Mouse (Mus musculus) stomach, postnatal 0 days (tissue): ENCODE measurements around the gene Slc18b1.

Source experiments
- CTCF ChIP-seq: IDR thresholded peaks from 2 replicates; pipeline ENCODE4 v1.5.1; 2016; ENCODE audit warnings: antibody characterized with exemption, low read depth, mild to moderate bottlenecking, moderate library complexity
- EP300 ChIP-seq: optimal IDR thresholded peaks from 2 replicates; pipeline ENCODE3; 2016; ENCODE audit warnings: antibody characterized with exemption

- TF ChIP-seq EP300 (no peak), CTCF (peak; percentile 90)
Measured at GRCm38 (mm10) chr10:23811635-23812437, 15.1 kb downstream of the Slc18b1 start.
